Mouse (Mus musculus) gastrocnemius, adult 8-10 months (tissue): ENCODE measurements around the gene Dhx8. TPM values are rescaled to one million over a fixed set of nuclear protein-coding genes. Genes with fewer than 3 reads are reported as not detected.

ENCODE experiments used
- DNase-seq, 2 experiments: peaks; one replicate each; pipeline ENCODE4 v3.0.0; 2022; ENCODE audit warnings: low spot score in 2 of 2
- total RNA-seq, 4 experiments: library from RNA; stranded (reverse); gene quantifications; 2 replicates each; pipeline ENCODE4 v1.2.4; 2022

The Dhx8 gene
- total RNA-seq, 4 experiments from 2014 or later, result 12.3 to 15.0 (median 13.6) TPM

DNA sequence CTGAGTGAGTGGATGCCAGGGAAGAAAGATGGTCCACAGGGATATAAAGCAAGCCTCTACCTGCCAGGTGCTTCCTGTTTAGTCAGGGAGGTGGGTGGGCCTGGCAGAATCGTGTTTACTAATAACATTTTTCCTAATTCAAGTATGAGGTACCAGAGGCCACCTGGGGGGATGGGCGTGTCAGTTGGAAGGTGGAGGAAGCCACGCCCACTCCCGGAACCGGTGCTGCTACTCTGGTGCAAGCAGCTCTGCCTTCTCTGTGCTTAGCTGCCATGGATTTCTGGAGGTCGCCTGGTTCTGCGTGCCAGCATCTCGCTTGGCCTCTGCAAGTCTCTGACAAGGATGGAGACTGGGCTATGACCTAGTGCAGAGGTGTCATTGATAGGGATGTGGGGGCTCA is 65.4 kb downstream of the Dhx8 start:
- no peak for DNase-seq

DNA sequence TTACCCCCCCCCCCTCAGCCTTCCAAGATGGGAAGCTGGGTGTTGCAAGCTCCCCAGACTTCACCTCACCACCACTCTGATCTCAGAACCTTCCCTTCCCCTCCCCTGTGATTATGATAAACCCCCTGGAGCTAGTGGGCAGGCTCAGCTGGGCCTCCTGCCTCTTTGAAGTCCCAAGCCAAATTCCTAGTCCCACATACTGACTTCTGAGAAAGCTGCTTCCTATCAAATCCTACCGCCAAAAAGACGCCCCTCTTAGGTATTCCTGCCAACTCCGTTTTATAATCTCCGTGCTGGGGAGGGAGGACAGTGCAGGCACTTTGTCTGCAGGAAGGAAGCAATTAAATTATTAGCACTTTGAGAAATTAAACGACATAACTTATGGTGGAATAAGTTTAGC is 68.7 kb downstream of the Dhx8 start:
- no peak for DNase-seq

DNA sequence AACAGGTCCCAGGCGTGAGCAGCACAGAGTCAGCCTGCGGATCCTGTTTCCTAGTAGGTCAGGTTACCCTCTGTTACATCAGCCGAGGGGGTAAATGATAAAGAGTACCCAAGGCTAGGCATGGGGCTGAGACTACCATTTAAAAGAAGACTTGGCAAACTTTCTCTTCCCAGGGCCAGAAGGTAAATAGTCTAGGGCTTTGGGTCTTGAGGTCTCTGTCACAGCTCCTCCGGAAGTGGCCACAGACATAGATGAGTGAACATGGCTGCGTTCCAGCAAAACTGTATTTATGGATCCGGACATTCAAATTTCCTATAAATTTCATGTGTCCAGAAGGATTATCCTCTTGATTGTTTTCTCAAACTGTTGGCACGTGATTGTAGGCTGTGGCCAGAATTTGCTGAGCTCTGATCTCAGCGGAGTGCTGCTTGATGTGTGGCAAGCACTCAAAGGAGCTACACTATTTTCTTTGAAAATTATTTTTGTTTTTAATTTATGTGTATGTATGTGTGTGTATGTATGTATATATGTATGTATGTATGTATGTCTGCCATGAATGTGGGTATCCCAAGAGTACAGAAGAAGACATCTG is 72.5 kb downstream of the Dhx8 start:
- DNase-seq, result no peak

DNA sequence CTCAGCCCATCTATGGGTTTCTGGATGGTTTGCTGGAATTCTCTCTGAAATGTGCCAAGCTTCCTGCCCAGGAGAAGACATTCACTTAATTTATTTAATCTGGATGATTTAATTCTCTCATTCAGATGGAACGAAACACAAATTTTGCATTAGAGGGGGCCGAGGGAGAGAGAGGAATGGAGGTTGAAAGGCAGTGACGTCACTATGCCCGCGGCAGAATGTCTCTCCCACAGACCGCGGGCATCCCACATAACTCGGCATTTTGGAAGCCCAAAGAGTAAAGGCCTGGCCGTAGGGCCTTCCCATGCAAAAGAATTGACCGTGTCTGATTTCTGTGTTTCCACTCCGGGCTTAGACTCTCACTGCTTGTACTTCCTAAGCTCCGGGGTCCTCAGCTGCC is 74.0 kb downstream of the Dhx8 start:
- DNase-seq, result no peak

DNA sequence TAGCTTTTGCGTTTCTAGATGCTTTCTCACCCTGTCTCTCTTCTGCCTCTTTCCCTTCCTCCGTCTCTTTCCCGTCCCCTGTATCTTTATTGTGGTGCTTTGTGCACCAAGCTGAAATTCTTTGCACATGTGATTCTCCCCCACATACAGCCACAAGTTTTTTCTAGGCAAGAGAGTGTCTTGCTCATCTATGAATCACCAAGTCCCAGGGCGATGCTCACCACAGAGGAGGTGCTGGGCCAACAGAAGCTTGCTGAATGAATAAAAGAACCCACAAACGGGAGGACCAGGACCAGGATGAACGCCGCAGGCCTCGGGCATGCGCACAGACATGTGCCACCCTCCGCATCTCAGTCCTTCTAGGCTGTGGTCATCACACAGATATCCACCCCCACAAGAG is 74.5 kb downstream of the Dhx8 start:
- DNase-seq, result no peak

DNA sequence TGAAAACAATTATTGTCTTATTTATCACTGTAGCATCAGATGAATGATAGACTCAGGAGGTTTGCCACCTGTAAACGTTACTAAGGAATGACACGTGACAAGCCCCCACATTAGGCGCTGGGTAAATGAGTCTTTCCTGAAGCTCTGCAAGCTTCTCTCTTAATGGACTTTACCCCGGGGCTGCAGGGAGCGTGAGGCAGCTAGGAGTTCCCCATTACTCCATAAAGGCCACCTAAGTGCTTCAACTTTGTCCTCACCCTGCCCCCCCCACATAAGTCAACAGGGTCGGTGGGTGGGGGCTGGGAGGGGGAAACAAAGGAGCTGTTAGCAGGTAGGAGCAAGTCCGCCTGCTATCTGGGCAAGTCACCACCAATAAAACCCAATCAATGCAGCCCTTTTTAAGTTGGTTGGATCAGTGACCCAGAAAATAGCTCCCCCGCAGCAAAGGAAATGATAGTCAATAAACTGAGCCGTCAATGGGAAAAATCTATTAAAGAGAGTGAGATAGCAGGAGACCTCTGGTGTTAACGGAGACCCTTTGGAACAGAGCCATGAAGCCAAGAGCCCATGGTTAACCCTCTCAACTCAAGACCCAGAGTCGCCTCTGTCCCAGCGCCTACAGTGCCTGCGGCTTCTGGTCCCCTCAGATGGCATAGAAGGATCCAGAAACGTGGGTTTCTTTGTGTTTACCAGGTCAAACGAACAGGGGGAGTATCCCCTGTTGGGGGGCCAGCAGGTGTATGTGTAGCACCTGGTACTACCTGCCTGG is 76.5 kb downstream of the Dhx8 start:
- DNase-seq, result no peak

DNA sequence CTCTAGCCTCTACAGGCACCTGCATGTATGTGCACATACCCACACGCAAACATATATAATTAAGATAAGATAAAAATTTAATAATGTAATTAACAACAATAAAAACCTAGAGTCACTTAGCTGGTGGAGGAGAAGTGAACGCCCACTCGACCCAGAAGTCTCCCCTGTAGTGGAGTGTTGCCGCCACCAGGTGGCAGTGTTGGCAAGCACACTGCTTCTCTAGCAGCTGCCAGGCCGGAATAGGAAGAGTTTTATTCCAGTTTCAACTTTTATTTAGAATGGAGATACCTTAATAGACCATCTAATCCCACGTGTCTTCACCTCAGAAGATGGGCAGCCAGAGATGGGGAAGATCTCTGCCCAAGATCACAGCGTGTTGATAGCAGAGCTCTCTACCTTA is 80.5 kb downstream of the Dhx8 start:
- DNase-seq, result peak; percentile 60 to 66

DNA sequence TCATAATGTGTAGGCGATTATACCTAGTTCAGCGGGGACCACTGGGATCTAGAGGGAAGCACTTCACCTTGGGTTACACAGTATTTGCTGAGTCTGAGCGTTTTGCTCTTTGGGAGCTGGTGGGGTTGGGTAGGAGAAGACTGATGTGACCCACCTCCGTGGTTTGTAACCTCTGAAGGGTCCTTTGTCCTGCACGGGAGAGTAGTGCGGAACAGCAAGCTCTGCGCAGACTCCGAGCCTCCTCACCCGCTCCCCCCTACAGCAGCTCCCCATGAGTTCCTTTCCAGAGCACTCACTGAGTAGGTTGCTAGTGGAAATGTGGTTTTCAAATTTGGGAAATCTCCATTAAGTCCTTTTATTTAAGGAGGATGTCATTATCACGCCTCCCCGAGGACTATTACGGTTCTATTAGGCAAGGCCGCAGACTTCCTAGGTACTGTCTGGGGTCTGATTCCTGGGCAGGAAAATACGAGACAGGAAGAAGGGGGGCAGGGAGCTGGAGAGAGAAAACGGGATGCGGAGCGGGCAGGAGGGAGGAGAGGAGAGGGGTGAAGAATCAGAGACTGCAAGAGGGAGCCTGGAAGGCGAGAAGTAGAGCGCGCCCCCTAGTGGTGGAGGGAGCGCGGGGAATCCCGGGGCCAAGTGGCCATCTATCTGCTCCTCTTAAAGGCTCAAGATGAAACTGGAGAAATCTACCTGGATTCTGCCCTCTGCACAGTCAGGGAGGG is 81.8 kb downstream of the Dhx8 start:
- peak; percentile 56 to 66 for DNase-seq

DNA sequence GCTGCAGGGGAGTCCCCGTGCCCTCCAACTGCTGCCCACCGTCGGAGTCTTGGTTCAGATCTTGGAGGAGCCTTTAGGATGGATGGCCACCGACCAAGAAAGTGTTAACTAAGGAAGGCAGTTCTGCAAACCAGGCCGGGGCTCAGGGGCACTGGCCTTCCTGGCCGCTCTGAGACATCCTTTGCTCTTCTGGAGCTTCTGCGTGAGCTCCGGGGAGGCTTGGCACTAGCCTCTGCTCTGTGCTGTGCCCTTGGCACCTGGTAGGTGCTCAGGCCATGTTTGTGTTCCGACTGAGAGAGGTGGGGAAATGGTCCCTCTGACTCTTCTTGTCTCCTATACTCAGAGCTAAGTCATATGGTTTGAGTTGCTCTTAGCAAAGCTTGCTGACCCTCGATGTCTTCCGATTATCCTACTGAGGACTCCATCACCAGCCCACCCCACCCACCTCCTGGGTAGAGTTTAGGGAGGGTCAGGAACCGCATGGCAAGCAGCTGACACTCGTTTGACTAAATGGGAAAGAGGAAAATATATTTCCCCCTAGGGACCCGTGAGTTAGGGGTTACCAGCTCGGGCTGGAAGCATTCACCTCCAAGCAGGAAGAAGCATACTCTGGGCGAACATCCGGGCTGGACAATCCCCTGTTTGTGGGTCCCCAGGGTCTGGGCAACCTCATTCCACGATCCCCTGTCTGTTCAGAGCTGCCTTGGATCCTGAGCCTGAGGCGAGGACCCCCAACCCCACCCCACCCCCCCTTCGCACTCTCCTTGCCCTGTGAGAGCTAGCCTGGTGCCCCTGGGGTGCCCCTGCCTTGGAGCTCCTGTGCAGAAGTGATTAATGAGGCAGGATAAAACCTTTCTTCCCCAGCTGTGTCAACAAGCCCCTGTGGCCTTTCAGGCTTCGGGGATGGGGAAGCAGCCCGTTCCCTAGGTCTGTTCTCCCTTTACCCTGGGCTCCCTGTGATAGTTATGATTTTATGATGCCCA is 82.7 kb downstream of the Dhx8 start:
- no peak for DNase-seq

Other genes with a start within 250 kb of the Dhx8 start
- under 1 TPM in 2 of 4 experiments, not detected in 2; 0.07 to 0.11 TPM for gene Brca1, start 181.0 kb upstream of the Dhx8 start, total RNA-seq
- gene Nbr1, start 180.8 kb upstream of the Dhx8 start, total RNA-seq, result 10 to 100 TPM; 61.4 to 66.8 (median 65.4) TPM
- 1 to 10 TPM in 2 of 4 experiments, under 1 TPM in 2; 0.61 to 1.8 (median 1.0) TPM for gene Tmem106a, start 150.7 kb upstream of the Dhx8 start, total RNA-seq
- gene Gm11634, start 133.7 kb upstream of the Dhx8 start, total RNA-seq, result not detected
- 10 to 100 TPM; 29.7 to 40.5 (median 33.7) TPM for gene Rdm1, start 105.7 kb upstream of the Dhx8 start, total RNA-seq
- gene Arl4d, start 67.4 kb upstream of the Dhx8 start, total RNA-seq, result 10 to 100 TPM in 1 of 4 experiments, 1 to 10 TPM in 3; 4.6 to 10.2 (median 5.7) TPM
- 1 to 10 TPM; 1.1 to 1.9 (median 1.5) TPM for gene Etv4, start 52.5 kb downstream of the Dhx8 start, total RNA-seq
- 1 to 10 TPM; 1.1 to 2.4 (median 1.8) TPM for gene Meox1, start 161.5 kb downstream of the Dhx8 start, total RNA-seq
- gene Sost, start 234.1 kb downstream of the Dhx8 start, total RNA-seq, result not detected